Mouse (Mus musculus): ENCODE data around the gene Aanat. TPM values are rescaled to one million over a fixed set of nuclear protein-coding genes. Genes with fewer than 3 reads are reported as not detected.
A peak's percentile ranks its signal among the peaks of the same experiment; 100 is the strongest.

Gene Aanat
- polyA plus RNA-seq (2015; fragmentation: Nextera tagmentation; extraction: Ambion mirVana), result not detected in 2 replicates

GRCm38 (mm10) chr11:116586310-116586709 is at the start of gene Aanat:
Gene Aanat (plus strand): TSS chr11:116586432.
- no peak within 1 kb of the TSS for H3K4me3 ChIP-seq (replicated peaks)
- H3K4me1 ChIP-seq (replicated peaks), result peaks cover 40% of the 10 kb centered on the region
- no peak within 1 kb of the TSS for H3K4me2 ChIP-seq
- H3K9ac ChIP-seq, result no peak within 1 kb of the TSS
- 57% methylated on average over 5 of the region's 5 CpGs for WGBS (ENCODE audit: insufficient replicate concordance)
- no peaks in the 10 kb centered on the region for H3K36me3 ChIP-seq (replicated peaks)
- no peak within 1 kb of the TSS for H3K27ac ChIP-seq (replicated peaks)
- peaks cover 51% of the 10 kb centered on the region for H3K27me3 ChIP-seq
- ATAC-seq (ENCODE audit: insufficient read depth), result 0 out of 2 replicates have a peak, but pooled peaks have one; percentile 5
- H3K9me3 ChIP-seq (replicated peaks), result no peaks in the 10 kb centered on the region

- H3K9ac ChIP-seq, result peak overlapping the region; percentile 50
Measured at GRCm38 (mm10) chr11:116536685-116537084, 49.5 kb upstream of the Aanat start.

GRCm38 (mm10) chr11:116537388-116537787 is 48.8 kb upstream of the Aanat start:
- H3K4me3 ChIP-seq (replicated peaks), result peak overlapping the region; percentile 76
- ATAC-seq (ENCODE audit: insufficient read depth), result no peak
- H3K4me2 ChIP-seq, result peak overlapping the region; percentile 99
- peak overlapping the region; percentile 50 for H3K9ac ChIP-seq
- peaks cover 78% of the 10 kb centered on the region for H3K36me3 ChIP-seq (replicated peaks)
- peaks cover 19% of the 10 kb centered on the region for H3K27me3 ChIP-seq
- peaks cover 69% of the 10 kb centered on the region for H3K4me1 ChIP-seq (replicated peaks)
- H3K9me3 ChIP-seq (replicated peaks), result no peaks in the 10 kb centered on the region
- 46% methylated on average over 5 of the region's 5 CpGs for WGBS (ENCODE audit: insufficient replicate concordance)
- H3K27ac ChIP-seq (replicated peaks), result peak overlapping the region; percentile 99

More at GRCm38 (mm10) chr11:116536685-116537084, 49.5 kb upstream of the Aanat start:
- Histone ChIP-seq H3K27me3 (peaks cover 26% of the 10 kb centered on the region), H3K4me3 (replicated peaks) (peak overlapping the region; percentile 76), H3K4me1 (replicated peaks) (peaks cover 76% of the 10 kb centered on the region), H3K27ac (replicated peaks) (peak overlapping the region; percentile 99), H3K36me3 (replicated peaks) (peaks cover 71% of the 10 kb centered on the region), H3K4me2 (peak overlapping the region; percentile 99), H3K9me3 (replicated peaks) (no peaks in the 10 kb centered on the region)
- peak; percentile 21 for ATAC-seq (ENCODE audit: insufficient read depth)
- WGBS (ENCODE audit: insufficient replicate concordance), result 19% methylated on average over 7 of the region's 7 CpGs

GRCm38 (mm10) chr11:116538142-116538735 is 48.0 kb upstream of the Aanat start:
- Histone ChIP-seq H3K27me3 (peaks cover 10% of the 10 kb centered on the region), H3K36me3 (replicated peaks) (peaks cover 87% of the 10 kb centered on the region), H3K4me3 (replicated peaks) (peak overlapping the region; percentile 17; the same call in 1 of the 2 replicates), H3K4me2 (peak overlapping the region; percentile 99), H3K9ac (0 out of 2 replicates have a peak overlapping the region, but pooled peaks have one; percentile 23), H3K9me3 (replicated peaks) (no peaks in the 10 kb centered on the region), H3K27ac (replicated peaks) (peak overlapping the region; percentile 99), H3K4me1 (replicated peaks) (peaks cover 61% of the 10 kb centered on the region)
- 49% methylated on average over 12 of the region's 12 CpGs for WGBS (ENCODE audit: insufficient replicate concordance)
- 0 out of 2 replicates have a peak, but pooled peaks have one; percentile 3 for ATAC-seq (ENCODE audit: insufficient read depth)

GRCm38 (mm10) chr11:116541183-116541582 is 45.0 kb upstream of the Aanat start:
- H3K36me3 ChIP-seq (replicated peaks), result peaks cover 99% of the 10 kb centered on the region
- no peak overlapping the region for H3K4me2 ChIP-seq
- no peak overlapping the region for H3K9ac ChIP-seq
- no peak overlapping the region for H3K27ac ChIP-seq (replicated peaks)
- H3K27me3 ChIP-seq, result no peaks in the 10 kb centered on the region
- ATAC-seq (ENCODE audit: insufficient read depth), result no peak
- no peaks in the 10 kb centered on the region for H3K9me3 ChIP-seq (replicated peaks)
- H3K4me1 ChIP-seq (replicated peaks), result peaks cover 36% of the 10 kb centered on the region
- WGBS (ENCODE audit: insufficient replicate concordance), result 85% methylated on average over 11 of the region's 11 CpGs
- H3K4me3 ChIP-seq (replicated peaks), result no peak overlapping the region

GRCm38 (mm10) chr11:116543110-116543509 is 43.1 kb upstream of the Aanat start:
- no peak overlapping the region for H3K27ac ChIP-seq (replicated peaks)
- ATAC-seq (ENCODE audit: insufficient read depth), result no peak
- no peak overlapping the region for H3K9ac ChIP-seq
- no peak overlapping the region for H3K4me2 ChIP-seq
- H3K36me3 ChIP-seq (replicated peaks), result peaks cover 100% of the 10 kb centered on the region
- H3K4me1 ChIP-seq (replicated peaks), result peaks cover 36% of the 10 kb centered on the region
- WGBS (ENCODE audit: insufficient replicate concordance), result 72% methylated on average over 4 of the region's 4 CpGs
- H3K9me3 ChIP-seq (replicated peaks), result no peaks in the 10 kb centered on the region
- H3K27me3 ChIP-seq, result no peaks in the 10 kb centered on the region
- H3K4me3 ChIP-seq (replicated peaks), result no peak overlapping the region

- 88% methylated on average over 17 of the region's 17 CpGs for WGBS (ENCODE audit: insufficient replicate concordance)
- H3K27me3 ChIP-seq, result no peaks in the 10 kb centered on the region
- no peak overlapping the region for H3K4me2 ChIP-seq
- no peaks in the 10 kb centered on the region for H3K9me3 ChIP-seq (replicated peaks)
- 0 out of 2 replicates have a peak overlapping the region, but pooled peaks have one; percentile 87 for H3K27ac ChIP-seq (replicated peaks)
- ATAC-seq (ENCODE audit: insufficient read depth), result no peak
- H3K4me1 ChIP-seq (replicated peaks), result peaks cover 67% of the 10 kb centered on the region
- peaks cover 62% of the 10 kb centered on the region for H3K36me3 ChIP-seq (replicated peaks)
- H3K9ac ChIP-seq, result no peak overlapping the region
- H3K4me3 ChIP-seq (replicated peaks), result no peak overlapping the region
Measured at GRCm38 (mm10) chr11:116547296-116548060, 38.8 kb upstream of the Aanat start.

GRCm38 (mm10) chr11:116548780-116549179 is 37.5 kb upstream of the Aanat start:
- no peak for ATAC-seq (ENCODE audit: insufficient read depth)
- Histone ChIP-seq H3K27ac (replicated peaks) (peak overlapping the region; percentile 87), H3K27me3 (no peaks in the 10 kb centered on the region), H3K4me1 (replicated peaks) (peaks cover 80% of the 10 kb centered on the region), H3K9ac (0 out of 2 replicates have a peak overlapping the region, but pooled peaks have one; percentile 41), H3K4me2 (peak overlapping the region; percentile 63), H3K9me3 (replicated peaks) (no peaks in the 10 kb centered on the region), H3K36me3 (replicated peaks) (peaks cover 49% of the 10 kb centered on the region), H3K4me3 (replicated peaks) (peak overlapping the region; percentile 29)
- WGBS (ENCODE audit: insufficient replicate concordance), result 85% methylated on average over 9 of the region's 9 CpGs

- peak overlapping the region; percentile 41 for H3K9ac ChIP-seq
- 33% methylated on average over 11 of the region's 11 CpGs for WGBS (ENCODE audit: insufficient replicate concordance)
- H3K4me3 ChIP-seq (replicated peaks), result peak overlapping the region; percentile 29
- H3K9me3 ChIP-seq (replicated peaks), result no peaks in the 10 kb centered on the region
- peak; percentile 88 for ATAC-seq (ENCODE audit: insufficient read depth)
- no peaks in the 10 kb centered on the region for H3K27me3 ChIP-seq
- H3K4me2 ChIP-seq, result peak overlapping the region; percentile 63
- peaks cover 87% of the 10 kb centered on the region for H3K4me1 ChIP-seq (replicated peaks)
- H3K36me3 ChIP-seq (replicated peaks), result peaks cover 42% of the 10 kb centered on the region
- H3K27ac ChIP-seq (replicated peaks), result peak overlapping the region; percentile 87
Measured at GRCm38 (mm10) chr11:116549273-116550038, 36.8 kb upstream of the Aanat start.

- Histone ChIP-seq H3K27ac (replicated peaks) (peak overlapping the region; percentile 87), H3K9ac (no peak overlapping the region), H3K36me3 (replicated peaks) (peaks cover 29% of the 10 kb centered on the region), H3K4me2 (peak overlapping the region; percentile 63; the same call in 1 of the 2 replicates), H3K4me1 (replicated peaks) (peaks cover 99% of the 10 kb centered on the region), H3K4me3 (replicated peaks) (no peak overlapping the region), H3K9me3 (replicated peaks) (no peaks in the 10 kb centered on the region), H3K27me3 (no peaks in the 10 kb centered on the region)
- ATAC-seq (ENCODE audit: insufficient read depth), result no peak
- 42% methylated on average over 7 of the region's 7 CpGs for WGBS (ENCODE audit: insufficient replicate concordance)
Measured at GRCm38 (mm10) chr11:116550748-116551147, 35.5 kb upstream of the Aanat start.
